Mouse (Mus musculus) olfactory bulb, adult 2 months (tissue): ENCODE results near the gene Hipk2.

ENCODE experiments used
- CTCF ChIP-seq: fragments of 200-500 bp; IDR thresholded peaks from 2 replicates; pipeline ENCODE4 v1.5.1; 2012; ENCODE audit warnings: low read depth, mild to moderate bottlenecking, low read length, moderate library complexity; ENCODE audit not compliant: insufficient read depth
- POLR2A ChIP-seq: fragments of 200-500 bp; IDR thresholded peaks from 2 replicates; pipeline ENCODE4 v1.6.1; 2012; ENCODE audit warnings: mild to moderate bottlenecking, low read depth, low read length, moderate library complexity; ENCODE audit not compliant: insufficient read depth

GRCm38 (mm10) chr6:38760911-38761706, 114.9 kb downstream of the Hipk2 start:
- no peak for TF ChIP-seq CTCF
- no peak for TF ChIP-seq POLR2A
